Mouse (Mus musculus) kidney, postnatal 14 days (tissue): ENCODE measurements around the gene Bmt2.

Source experiments
- DNase-seq: peaks from one replicate; pipeline ENCODE4 v3.0.0; 2022; ENCODE audit warnings: mixed read lengths

Bmt2 gene

GRCm38 (mm10) chr6:13677818-13678282 is at the start of gene Bmt2:
TSS of gene Bmt2 (minus strand) at chr6:13677966.
- DNase-seq, result peak; percentile 99

- no peak for DNase-seq
Observed at GRCm38 (mm10) chr6:13722166-13722565, 44.4 kb upstream of the Bmt2 start.

DNA sequence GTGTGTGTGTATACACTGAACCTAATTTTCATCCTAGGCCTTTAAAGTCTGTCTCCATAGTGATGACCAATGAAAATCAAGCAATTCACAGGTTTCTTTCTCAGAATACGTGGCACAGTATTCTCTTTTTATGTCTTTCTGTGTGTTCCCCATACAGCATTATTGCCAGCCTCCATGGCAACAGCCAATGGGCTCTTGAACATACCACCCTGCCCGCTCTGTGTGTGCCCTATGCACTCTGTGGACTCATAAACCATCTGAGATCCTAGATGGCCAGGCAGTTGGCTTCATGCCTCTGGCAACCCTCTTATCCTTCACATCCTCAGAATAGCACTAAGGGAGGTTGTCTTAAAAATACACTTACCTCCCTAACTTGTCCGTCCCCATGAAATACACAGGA is 37.1 kb upstream of the Bmt2 start:
- no peak for DNase-seq

- DNase-seq, result no peak
Observed at GRCm38 (mm10) chr6:13696882-13697281, 19.1 kb upstream of the Bmt2 start.

GRCm38 (mm10) chr6:13695103-13695845 is 17.5 kb upstream of the Bmt2 start:
- no peak for DNase-seq

- no peak for DNase-seq
Observed at GRCm38 (mm10) chr6:13691657-13692294, 14.0 kb upstream of the Bmt2 start.

- no peak for DNase-seq
Observed at GRCm38 (mm10) chr6:13690398-13690797, 12.6 kb upstream of the Bmt2 start.

DNA sequence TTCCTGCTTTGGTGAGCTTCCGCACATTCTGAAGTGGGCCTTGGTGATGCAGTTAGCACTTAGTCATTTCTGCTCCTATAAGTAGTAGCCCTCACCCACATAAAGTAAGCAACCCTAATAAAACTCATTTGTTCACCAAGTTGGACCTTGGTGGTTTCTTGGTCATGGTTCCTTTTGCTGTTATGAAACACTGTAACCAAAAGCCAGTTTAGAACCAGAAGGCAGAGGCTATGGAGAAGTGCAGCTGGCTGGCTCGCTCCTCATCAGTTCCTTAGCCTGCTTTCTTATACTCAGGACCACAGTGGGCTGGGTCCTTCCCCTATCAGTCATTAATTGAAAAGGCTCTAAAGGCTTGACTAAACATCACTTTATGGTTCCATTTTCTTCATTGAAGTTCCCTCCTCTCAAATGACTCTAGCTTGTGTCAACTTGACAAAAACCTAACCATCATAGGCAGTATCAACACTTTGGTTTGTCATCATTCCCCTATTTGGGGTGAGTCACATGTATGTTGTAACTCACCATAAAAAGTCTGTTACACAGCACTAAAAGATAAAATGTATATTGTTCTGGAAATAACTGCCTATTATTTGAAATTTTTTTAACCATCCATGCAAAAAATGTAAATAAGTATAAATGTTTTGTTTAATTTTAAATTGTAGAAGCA is 6.3 kb upstream of the Bmt2 start:
- no peak for DNase-seq

DNA sequence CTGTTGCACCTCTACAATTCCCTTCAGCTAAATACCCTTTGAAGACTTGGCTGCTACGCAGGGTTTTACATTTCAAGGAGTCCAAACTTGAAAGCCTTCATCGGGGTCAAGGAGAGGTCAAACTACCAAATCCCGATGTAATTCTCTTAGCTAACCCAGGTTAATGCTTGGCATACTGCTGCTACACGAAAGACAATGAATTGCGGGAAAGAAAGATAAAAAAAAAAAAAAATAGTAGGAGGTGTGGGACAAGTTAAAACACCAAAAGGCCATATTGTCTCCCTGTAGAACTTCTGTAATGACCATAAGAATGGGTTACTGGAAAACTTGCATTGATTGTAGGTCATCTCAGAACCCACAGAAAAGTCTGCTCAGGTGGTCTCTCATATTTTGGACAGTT is 583 bp upstream of the Bmt2 start:
- DNase-seq, result no peak

DNA sequence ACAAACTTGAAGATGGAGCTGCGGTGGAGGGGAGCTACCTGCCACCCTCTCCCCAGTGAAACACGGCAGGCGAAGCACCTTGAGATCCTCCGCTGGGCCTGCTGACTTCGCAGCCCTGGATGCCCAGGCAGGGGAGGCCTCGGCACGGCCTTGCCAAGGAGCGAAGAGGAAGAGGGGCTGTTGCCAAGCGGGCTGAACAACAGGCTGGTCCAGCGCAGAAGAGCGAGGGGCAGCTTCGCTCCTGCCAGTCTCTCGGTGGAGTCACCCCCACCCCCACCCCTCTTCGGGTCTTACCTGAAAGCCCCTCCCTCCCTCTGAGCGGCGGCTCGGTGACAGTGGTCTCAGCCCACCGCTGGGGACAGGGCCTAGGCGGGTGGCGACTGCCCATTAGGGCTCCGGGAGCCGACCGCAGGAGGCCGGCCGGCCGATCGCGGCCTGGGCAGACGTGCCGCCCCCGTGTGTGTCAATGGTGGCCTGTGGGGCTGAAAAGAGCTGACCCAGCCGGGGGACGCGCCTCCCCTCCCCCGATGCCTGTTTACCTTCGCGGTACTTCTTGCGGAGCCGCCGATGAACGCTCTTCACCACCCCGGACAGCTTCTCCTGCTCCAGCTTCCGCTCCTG is 515 bp downstream of the Bmt2 start:
- no peak for DNase-seq

GRCm38 (mm10) chr6:13676196-13676595 is 1.6 kb downstream of the Bmt2 start:
- DNase-seq, result no peak

DNA sequence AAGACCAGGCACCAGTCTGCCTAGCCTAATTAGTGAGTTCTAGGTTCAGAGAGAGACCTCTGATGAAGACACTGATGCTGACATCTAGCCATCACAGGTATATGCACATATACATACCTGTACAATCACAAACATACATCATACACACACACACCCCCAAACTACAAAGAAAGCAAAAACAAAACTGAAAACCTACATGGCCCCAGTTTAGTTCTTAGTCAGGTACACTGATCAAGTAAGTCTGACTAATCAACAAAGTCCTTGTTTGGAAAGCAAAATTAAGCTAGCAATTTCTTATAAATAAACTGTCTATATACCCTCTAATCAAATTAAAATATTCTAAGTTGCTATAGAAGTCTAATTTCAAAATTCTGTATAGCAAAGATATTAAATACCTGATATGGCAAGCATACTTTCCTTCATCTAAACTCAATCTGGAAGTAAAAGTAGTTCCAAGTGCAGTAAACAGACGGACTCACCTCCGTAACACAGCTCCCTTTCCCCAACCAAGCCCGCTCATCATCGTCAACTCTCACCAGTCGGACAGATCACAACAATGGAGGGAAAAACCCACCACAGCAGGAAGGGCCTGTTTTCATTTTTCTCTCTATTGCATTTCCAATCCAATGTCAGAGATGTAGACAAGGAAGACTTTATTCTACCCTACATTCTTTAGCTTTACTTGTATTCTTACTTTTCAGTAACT is 3.0 kb downstream of the Bmt2 start:
- DNase-seq, result no peak

- DNase-seq, result no peak
Observed at GRCm38 (mm10) chr6:13665646-13666045, 12.1 kb downstream of the Bmt2 start.

DNA sequence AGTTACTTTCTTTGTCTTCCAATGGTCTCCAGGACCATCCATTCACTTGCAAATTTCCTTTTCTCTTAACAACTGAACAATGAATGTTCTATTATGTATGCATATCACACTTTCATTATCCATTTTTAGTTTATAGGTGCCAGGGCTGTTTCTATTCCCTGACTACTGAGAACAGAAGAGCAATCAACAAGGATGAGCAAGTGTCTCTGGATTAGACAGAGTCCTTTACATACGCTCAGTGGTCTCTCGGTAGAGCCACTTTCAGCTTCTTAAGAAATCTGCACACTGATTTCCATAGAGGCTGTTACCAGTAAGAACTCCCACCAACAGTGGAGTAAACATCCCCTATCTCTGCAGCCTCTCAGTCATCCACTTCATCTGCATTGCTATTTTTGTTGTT is 19.8 kb downstream of the Bmt2 start:
- DNase-seq, result no peak

DNA sequence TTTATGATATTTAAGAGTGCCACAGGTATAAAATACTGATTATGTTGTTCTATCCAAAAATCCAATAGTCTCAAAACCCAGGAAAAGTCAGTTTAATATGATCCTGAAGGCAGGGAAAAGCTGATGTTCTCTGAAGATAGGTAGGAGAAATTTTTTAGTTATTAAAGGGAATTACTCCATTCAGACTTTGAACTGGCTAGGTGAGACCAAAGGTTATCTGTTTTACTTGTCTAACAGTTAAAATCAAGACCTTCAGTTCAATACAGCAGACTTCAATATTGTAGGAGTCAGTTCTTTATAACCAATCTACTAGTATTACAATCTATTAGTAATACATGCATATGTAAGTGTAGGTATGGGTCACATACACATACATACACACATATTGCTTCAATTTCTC is 23.7 kb downstream of the Bmt2 start:
- no peak for DNase-seq

GRCm38 (mm10) chr6:13652284-13652683 is 25.5 kb downstream of the Bmt2 start:
- no peak for DNase-seq

DNA sequence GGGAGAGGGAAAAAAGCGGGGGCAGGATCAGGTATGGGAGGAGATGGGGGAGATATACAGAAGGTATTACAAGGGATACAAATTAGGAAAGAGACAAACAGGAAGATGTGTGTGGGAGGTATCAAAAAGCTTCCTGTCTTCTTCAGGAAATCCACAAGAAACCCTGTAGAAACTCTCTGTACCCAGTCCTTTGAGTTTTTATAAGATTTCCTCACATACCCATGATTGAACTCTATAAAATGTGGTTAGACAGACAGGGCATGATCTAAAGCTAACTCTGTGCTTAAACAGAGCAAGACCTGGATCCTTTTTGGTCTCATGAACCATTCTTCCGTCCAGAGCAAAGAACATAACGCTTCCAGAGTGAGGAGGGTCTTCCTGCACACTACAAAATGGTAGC is 26.9 kb downstream of the Bmt2 start:
- no peak for DNase-seq

- DNase-seq, result no peak
Observed at GRCm38 (mm10) chr6:13648305-13648704, 29.5 kb downstream of the Bmt2 start.

DNA sequence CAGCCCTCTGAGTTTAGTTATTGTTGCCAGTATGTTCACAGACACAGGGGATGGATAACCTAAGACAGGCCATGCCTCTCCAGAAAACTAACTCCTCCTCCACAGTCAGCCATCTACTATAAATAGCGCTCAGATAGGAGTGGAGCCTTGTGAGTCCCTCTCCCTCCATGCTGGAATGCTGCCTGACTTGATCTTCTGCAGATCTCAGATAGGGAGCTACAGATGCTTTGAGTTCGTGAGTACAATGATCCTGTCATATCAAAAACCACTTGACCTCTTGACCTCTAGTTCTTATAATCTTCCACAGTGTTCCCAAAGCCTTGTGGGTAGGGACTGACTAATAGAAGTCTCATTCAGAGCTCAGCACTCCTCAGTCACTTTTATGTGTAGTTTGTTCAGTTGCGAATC is 41.2 kb downstream of the Bmt2 start:
- no peak for DNase-seq

DNA sequence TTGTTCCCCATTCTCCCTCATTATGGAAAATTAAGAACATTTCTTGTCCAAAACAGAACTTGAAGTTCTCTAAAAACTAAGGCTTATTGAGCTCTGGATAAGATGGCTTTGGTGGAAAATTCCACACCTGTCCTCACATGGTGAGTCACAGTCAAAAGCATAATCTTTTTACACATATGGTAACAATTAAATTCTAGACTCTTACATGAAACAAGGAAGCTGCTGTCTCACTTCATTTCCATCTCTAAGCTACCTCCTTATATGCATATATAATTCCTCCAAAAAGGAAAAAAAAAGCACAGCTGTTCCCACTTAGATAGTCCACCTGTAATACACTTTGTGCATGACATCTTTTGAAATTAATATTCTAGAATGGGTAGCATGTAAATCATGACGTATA is 45.2 kb downstream of the Bmt2 start:
- no peak for DNase-seq

DNA sequence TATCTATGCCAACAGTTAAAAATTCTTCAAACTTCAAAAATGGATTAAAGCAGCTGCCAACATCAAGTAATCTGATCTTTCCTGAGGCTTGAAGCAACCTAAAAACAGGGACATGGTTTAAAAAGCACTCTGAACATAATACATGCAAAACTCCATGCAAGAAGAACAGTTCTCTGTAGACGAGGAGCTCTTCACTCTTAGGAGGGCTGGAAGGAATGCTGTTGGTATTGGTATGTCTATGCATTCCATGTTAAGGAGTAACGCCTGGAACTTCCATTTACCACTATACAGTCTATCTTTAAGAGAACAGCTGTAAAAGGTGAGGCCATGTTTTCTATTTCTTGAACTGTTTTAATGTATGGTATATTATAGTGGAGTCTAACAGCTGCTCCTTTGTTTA is 47.2 kb downstream of the Bmt2 start:
- DNase-seq, result no peak

GRCm38 (mm10) chr6:13619618-13620017 is 58.1 kb downstream of the Bmt2 start:
- DNase-seq, result no peak

GRCm38 (mm10) chr6:13617110-13617509 is 60.7 kb downstream of the Bmt2 start:
- no peak for DNase-seq
